Mouse (Mus musculus) layer of hippocampus, adult 9-11 months (tissue): ENCODE data around the gene Lysmd1.
A peak's percentile ranks its signal among the peaks of the same experiment; 100 is the strongest.

Source experiments
- DNase-seq: peaks from one replicate; pipeline ENCODE4 v3.0.0; 2022

Gene Lysmd1

GRCm38 (mm10) chr3:95139586-95140288, 5.8 kb downstream of the Lysmd1 start:
- DNase-seq: peak; percentile 54

GRCm38 (mm10) chr3:95140289-95140595, 6.4 kb downstream of the Lysmd1 start:
- DNase-seq: no peak

GRCm38 (mm10) chr3:95140795-95141194, 6.9 kb downstream of the Lysmd1 start:
- DNase-seq: no peak

GRCm38 (mm10) chr3:95141474-95141873, 7.6 kb downstream of the Lysmd1 start:
- peak; percentile 59 for DNase-seq

- DNase-seq: peak; percentile 59
These were observed 8.2 kb downstream of the Lysmd1 start, which contains the start of gene Tnfaip8l2 for GRCm38 (mm10) chr3:95141952-95142616. Gene Tnfaip8l2, minus strand, starts transcription at chr3:95142360.

GRCm38 (mm10) chr3:95142617-95143011, 8.7 kb downstream of the Lysmd1 start:
- peak; percentile 75 for DNase-seq

- no peak for DNase-seq
These were observed 14.0 kb downstream of the Lysmd1 start for GRCm38 (mm10) chr3:95147924-95148323.

GRCm38 (mm10) chr3:95153874-95154273, 20.0 kb downstream of the Lysmd1 start:
- DNase-seq: no peak

- no peak for DNase-seq
These were observed 25.7 kb downstream of the Lysmd1 start for GRCm38 (mm10) chr3:95159511-95159986.

GRCm38 (mm10) chr3:95159987-95160963, 26.4 kb downstream of the Lysmd1 start, which contains the start of gene Sema6c:
Gene Sema6c, plus strand, starts transcription at chr3:95160457.
- DNase-seq: peak; percentile 93

GRCm38 (mm10) chr3:95161041-95161551, 27.2 kb downstream of the Lysmd1 start:
- DNase-seq: no peak

- no peak for DNase-seq
These were observed 27.9 kb downstream of the Lysmd1 start for GRCm38 (mm10) chr3:95161618-95162344.

- no peak for DNase-seq
These were observed 28.4 kb downstream of the Lysmd1 start for GRCm38 (mm10) chr3:95162345-95162628.

GRCm38 (mm10) chr3:95163419-95164255, 29.7 kb downstream of the Lysmd1 start:
- no peak for DNase-seq

GRCm38 (mm10) chr3:95164256-95164550, 30.3 kb downstream of the Lysmd1 start:
- DNase-seq: no peak

GRCm38 (mm10) chr3:95164840-95165239, 31.0 kb downstream of the Lysmd1 start:
- no peak for DNase-seq

- no peak for DNase-seq
These were observed 36.1 kb downstream of the Lysmd1 start for GRCm38 (mm10) chr3:95169996-95170395.

- DNase-seq: no peak
These were observed 37.2 kb downstream of the Lysmd1 start for GRCm38 (mm10) chr3:95171105-95171504.

- no peak for DNase-seq
These were observed 38.8 kb downstream of the Lysmd1 start for GRCm38 (mm10) chr3:95172526-95173255.

- no peak for DNase-seq
These were observed 39.5 kb downstream of the Lysmd1 start for GRCm38 (mm10) chr3:95173256-95173949.
